Mouse (Mus musculus) embryonic stem cell, embryonic (primary cell): Measurements from ENCODE around the gene Rdh1.

ENCODE experiments used
- CTCF ChIA-PET, 4 experiments: fragments of 300-600 bp in 2 of 4; fragments of 350-600 bp in 2 of 4; sonication (Branson Sonifier 250); formaldehyde crosslinking; loops; one replicate each; lab custom pipeline; 2022; ENCODE audit warnings: inconsistent platforms in 2 of 4; lab: Charles Lee
- POLR2A ChIA-PET, 4 experiments: fragments of 300-600 bp in 2 of 4; fragments of 350-600 bp in 2 of 4; sonication (Branson Sonifier 250); formaldehyde crosslinking; loops; one replicate each; lab custom pipeline; 2022; ENCODE audit warnings: antibody characterized with exemption in 4 of 4, inconsistent platforms in 1 of 4; lab: Charles Lee

The Rdh1 gene

DNA sequence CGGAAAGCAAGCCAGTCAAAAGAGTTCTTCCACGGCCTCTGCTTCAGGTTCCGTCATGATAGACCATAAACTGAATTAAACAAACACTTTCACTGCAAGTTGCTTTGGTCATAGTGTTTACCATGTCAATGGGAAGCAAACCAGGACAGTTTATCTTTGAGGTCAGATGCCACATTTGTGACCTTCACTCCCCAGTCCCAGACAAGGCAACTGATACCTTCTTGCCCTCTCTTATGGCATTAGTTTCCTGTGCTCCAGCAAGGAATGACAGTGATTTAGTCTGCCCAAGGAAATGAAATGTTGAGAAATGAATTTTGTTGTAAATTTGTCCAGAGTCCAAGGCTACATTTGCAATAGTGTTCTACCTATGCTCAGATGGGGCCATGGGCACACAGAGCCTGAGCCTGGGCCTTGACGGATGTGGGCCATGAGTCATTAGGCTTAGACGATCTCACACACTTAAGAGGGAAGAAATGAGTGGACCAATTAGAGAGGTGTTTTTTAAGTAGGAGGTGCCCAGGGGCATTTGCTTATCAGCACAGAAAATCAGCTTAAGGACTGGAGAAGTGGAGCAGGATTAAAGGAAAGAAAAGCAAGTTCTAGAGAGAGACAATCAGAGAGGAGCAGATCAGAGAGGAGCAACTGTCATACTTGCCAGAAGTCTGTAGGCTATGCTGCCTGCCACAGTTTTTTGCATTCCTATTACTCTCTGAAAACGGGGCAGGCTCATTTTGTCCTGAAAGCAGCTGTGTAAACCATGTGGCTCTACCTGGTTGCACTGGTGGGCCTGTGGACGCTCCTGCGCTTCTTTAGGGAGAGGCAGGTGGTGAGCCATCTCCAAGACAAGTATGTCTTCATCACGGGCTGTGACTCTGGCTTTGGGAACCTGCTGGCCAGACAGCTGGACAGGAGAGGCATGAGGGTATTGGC is at the start of gene Rdh1, which contains the start of gene Rdh16f1:
Rdh1 (plus strand) TSS at position 541 of the 930 bp plus-strand sequence.
Rdh16f1 (plus strand) TSS at position 607 of the 930 bp plus-strand sequence.
- ChIA-PET POLR2A (interaction anchor here in 1 of 4 experiments (1.2 kb wide), 1 partner anchor 10 kb away, joined by 6 read pairs; no protein-coding TSS in a partner anchor), CTCF (interaction anchor here in 2 of 4 experiments (1.1 to 1.4 kb wide), 2 partner anchors 15 kb away, joined by 3 to 5 read pairs; no protein-coding TSS in a partner anchor)

GRCm38 (mm10) chr10:127710331-127710730 is 49.2 kb upstream of the Rdh1 start:
- CTCF ChIA-PET: interaction anchor here in 2 of 4 experiments (0.6 to 1.4 kb wide), 6 partner anchors 13 to 197 kb away, joined by 3 to 7 read pairs (median 3); partner anchors contain the start of gene Tac2 (in 1 of the 2)
- POLR2A ChIA-PET: interaction anchor here in 1 of 4 experiments (1.1 to 2.2 kb wide), 5 partner anchors 11 to 223 kb away, joined by 3 to 10 read pairs (median 5); no protein-coding TSS in a partner anchor

GRCm38 (mm10) chr10:127712736-127713135 is 46.8 kb upstream of the Rdh1 start:
- ChIA-PET CTCF (interaction anchor here in 1 of 4 experiments (0.5 kb wide), 1 partner anchor 181 kb away, joined by 3 read pairs; no protein-coding TSS in a partner anchor), POLR2A (interaction anchor here in 2 of 4 experiments (0.5 to 0.7 kb wide), 2 partner anchors 28 to 86 kb away, joined by 3 to 4 read pairs; no protein-coding TSS in a partner anchor)

DNA sequence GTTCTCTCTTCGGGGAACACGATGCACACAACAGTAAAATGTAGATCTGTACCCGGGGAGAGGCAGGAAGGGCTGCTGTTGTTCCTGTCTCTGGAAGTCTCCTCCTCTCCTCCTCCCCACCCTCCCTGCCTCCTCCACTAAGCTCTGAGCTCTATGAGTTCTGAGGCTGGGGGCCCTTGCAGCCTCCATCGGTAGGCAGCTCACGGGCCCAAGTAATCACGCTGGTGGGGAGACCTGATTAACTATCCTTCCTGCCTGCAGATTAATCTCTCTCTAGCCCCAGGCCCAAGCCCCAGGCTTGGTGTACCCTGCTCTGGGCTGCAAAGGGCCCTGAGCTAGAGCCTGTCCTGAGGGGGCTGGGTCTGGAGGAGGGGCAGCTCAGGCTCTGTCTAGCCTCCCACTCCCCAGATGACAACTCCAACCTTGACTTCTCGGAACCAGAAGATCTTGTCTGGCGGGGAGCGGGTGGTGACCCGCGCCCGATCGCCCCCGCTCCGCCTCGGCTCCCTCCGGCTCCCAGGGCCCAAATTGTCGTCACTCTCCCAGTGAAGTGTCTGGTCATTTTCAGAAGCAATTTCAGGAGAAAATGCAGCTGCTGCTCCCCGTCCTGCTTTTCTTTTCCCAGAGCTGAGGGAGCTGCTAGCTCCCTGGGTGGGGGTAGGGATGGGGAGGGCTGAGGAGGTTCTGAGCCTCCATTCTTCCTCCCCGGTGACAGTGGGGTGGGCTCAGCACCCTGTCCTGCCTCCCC is 37.7 kb upstream of the Rdh1 start:
- ChIA-PET POLR2A (interaction anchor here in 3 of 4 experiments (0.5 to 2.2 kb wide), 14 partner anchors 9 to 101 kb away, joined by 3 to 7 read pairs (median 4); partner anchors contain the start of gene Lrp1 (in 1 of the 3)), CTCF (interaction anchor here in 3 of 4 experiments (0.7 to 1.9 kb wide), 7 partner anchors 8 to 79 kb away, joined by 3 to 6 read pairs (median 3); partner anchors contain the start of genes Myo1a (in 2 of the 3) and Stat6 (in 1 of the 3))

- ChIA-PET CTCF (interaction anchor here in 3 of 4 experiments (0.6 to 3.0 kb wide), 9 partner anchors 9 to 215 kb away, joined by 3 to 12 read pairs (median 6); partner anchors contain the start of gene Myo1a (in 1 of the 3)), POLR2A (interaction anchor here in 3 of 4 experiments (0.7 to 2.0 kb wide), 7 partner anchors 16 to 386 kb away, joined by 3 to 11 read pairs (median 3); partner anchors contain the start of gene Myo1a (in 1 of the 3))
Measured at GRCm38 (mm10) chr10:127724178-127724577, 35.3 kb upstream of the Rdh1 start, which contains the start of gene Tac2. Gene Tac2, plus strand, starts transcription at chr10:127724478.

DNA sequence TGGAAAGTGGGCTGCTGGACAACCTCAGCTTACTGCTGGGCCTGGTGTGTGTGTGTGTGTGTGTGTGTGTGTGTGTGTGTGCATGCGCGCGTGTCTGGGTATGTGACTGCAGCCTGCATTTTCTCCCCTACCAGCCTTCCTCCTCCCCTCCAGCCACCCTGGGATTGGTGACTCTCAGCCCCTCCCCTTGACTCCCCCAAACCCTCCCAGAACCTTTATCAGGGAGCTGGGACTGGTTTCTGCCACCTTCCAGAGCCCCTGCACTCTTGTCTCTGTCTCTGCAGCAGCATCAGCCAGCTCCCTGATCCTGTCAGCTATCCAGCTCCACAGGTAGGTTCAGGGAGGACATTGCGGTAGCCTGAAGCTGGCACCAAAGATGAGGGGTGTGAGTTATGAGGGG is 34.4 kb upstream of the Rdh1 start:
- ChIA-PET POLR2A (interaction anchor here (0.5 to 2.0 kb wide), 11 partner anchors 17 to 212 kb away, joined by 3 to 11 read pairs (median 3); partner anchors contain the start of gene Myo1a (in 1 of the 4)), CTCF (interaction anchor here (0.5 to 3.0 kb wide), 13 partner anchors 9 to 283 kb away, joined by 3 to 9 read pairs (median 5); partner anchors contain the start of gene Myo1a (in 2 of the 4))

- ChIA-PET POLR2A (interaction anchor here in 1 of 4 experiments (0.5 to 2.6 kb wide), 6 partner anchors 10 to 908 kb away, joined by 3 to 14 read pairs (median 3); partner anchors contain the start of genes Naca and Zbtb39), CTCF (interaction anchor here in 3 of 4 experiments (1.0 to 1.8 kb wide), 5 partner anchors 9 to 228 kb away, joined by 3 to 6 read pairs (median 4); partner anchors contain the start of gene Myo1a (in 1 of the 3))
Measured at GRCm38 (mm10) chr10:127728437-127728836, 31.1 kb upstream of the Rdh1 start.

DNA sequence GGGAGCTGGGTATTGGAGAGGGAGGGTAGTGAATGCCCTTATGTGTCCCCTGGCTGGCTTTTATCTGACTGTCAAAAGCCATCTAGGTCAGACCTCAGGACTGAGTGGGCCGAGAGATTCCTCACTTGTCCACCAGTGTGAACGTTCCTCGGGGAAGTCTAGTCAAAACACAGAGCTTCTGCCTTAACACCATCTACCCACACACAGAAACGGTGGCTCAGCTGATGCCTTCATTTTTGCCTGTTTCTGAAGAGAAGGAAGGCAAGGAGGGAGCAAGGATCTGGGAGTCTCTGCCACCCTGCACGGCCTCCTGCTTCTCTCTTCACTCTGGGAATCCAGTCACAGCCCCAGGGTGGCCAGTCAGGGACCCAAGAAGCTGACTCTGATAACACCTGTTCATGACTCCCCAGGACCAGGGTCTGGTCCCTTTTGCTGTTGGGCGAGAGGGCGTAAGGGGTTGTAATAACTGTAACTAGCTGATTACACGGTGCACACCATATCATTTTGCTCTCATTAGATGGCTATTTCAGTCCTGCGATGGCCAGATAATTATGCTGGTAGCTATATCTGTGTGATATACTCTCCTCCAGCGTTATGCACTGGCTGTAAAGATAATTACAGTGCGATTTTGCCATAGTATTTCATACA is 29.1 kb upstream of the Rdh1 start:
- CTCF ChIA-PET: interaction anchor here in 2 of 4 experiments (0.6 to 1.4 kb wide), 3 partner anchors 8 to 14 kb away, joined by 3 to 6 read pairs (median 3); no protein-coding TSS in a partner anchor

DNA sequence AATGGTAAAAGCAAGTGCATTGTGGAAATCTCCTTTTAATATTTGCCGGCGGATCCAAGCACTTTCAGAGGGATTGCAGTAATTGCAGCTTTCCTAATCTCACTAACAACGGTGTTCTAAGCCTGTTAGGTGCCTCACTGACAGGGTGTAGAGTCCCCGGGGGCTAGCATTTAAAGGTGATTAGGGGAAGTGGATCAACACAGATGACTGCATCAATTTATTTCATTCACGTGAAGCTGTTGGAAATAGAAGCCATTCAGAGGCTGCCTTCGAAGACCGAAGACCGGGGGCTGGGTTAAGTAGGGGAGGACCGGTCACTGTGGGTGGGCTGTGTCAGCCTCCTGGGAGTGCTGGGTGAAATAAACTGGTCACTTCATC is 28.6 kb upstream of the Rdh1 start:
- CTCF ChIA-PET: interaction anchor here in 2 of 4 experiments (0.6 to 1.4 kb wide), 3 partner anchors 9 to 14 kb away, joined by 3 to 6 read pairs (median 3); no protein-coding TSS in a partner anchor
- POLR2A ChIA-PET: interaction anchor here in 2 of 4 experiments (0.7 to 1.7 kb wide), 7 partner anchors 9 to 1261 kb away, joined by 3 to 7 read pairs (median 4); partner anchors contain the start of gene Stat6 (in 1 of the 2)

More for the DNA sequence above, 29.1 kb upstream of the Rdh1 start:
- POLR2A ChIA-PET: interaction anchor here in 2 of 4 experiments (0.8 to 1.7 kb wide), 6 partner anchors 9 to 88 kb away, joined by 3 to 5 read pairs (median 4); partner anchors contain the start of gene Stat6 (in 1 of the 2)

GRCm38 (mm10) chr10:127731397-127731796 is 28.1 kb upstream of the Rdh1 start:
- POLR2A ChIA-PET: interaction anchor here in 1 of 4 experiments (0.7 to 1.7 kb wide), 5 partner anchors 20 to 1262 kb away, joined by 3 to 7 read pairs (median 4); no protein-coding TSS in a partner anchor

DNA sequence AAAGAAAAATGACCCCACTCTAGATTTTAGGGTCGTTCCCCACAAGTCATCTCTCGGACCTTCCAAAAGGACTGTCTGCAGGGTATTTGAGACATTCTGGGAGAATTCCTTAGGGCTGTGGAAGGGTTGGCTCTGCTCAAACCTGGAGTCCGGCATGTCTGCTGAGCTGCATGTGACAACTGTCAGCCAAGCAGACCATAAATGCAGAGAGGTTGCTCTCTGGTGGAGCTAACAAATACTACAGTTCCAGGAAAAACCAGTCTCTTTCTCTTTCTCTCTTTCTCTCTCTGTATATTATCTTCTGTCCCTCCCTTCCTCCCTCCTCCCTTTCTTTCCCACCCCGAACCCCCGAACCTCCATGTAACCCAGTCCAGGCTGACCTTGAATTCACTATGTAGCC is 25.1 kb upstream of the Rdh1 start:
- ChIA-PET POLR2A (interaction anchor here in 3 of 4 experiments (0.5 to 3.5 kb wide), 17 partner anchors 9 to 405 kb away, joined by 3 to 17 read pairs (median 5); partner anchors contain the start of genes Atp5b (in 1 of the 3), Nab2 (in 1 of the 3) and Stat6 (in 1 of the 3)), CTCF (interaction anchor here in 3 of 4 experiments (0.5 to 2.2 kb wide), 31 partner anchors 9 to 357 kb away, joined by 3 to 20 read pairs (median 4); partner anchors contain the start of genes Nab2 (in 1 of the 3) and Stat6 (in 1 of the 3))

More at GRCm38 (mm10) chr10:127731397-127731796, 28.1 kb upstream of the Rdh1 start:
- CTCF ChIA-PET: interaction anchor here in 1 of 4 experiments (0.7 to 1.4 kb wide), 2 partner anchors 10 to 15 kb away, joined by 3 read pairs; no protein-coding TSS in a partner anchor

GRCm38 (mm10) chr10:127736266-127736665 is 23.3 kb upstream of the Rdh1 start:
- ChIA-PET POLR2A (no interaction called here), CTCF (interaction anchor here in 3 of 4 experiments (0.6 to 1.3 kb wide), 4 partner anchors 13 to 227 kb away, joined by 3 to 18 read pairs (median 4); no protein-coding TSS in a partner anchor)

DNA sequence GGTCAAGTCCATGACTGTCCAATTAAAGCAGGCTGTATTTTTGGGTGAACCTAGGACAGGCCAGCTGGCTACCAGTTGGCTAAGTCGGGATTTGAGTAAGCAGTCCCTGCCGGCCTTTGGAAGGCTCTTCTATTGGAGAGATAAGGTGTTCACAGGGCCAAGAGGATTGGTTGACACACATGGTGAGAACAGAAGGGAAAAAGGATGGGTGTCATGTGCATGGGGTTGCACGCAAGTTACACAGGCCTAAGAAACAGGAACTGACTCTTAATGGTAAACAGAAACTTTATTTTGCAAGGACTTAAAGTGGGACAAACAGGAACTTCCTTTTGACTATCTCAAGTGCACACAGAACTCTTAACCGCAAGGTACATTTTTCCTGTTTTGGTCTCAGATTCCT is 22.6 kb upstream of the Rdh1 start:
- CTCF ChIA-PET: interaction anchor here in 3 of 4 experiments (0.6 to 2.5 kb wide), 10 partner anchors 9 to 271 kb away, joined by 3 to 18 read pairs (median 4); partner anchors contain the start of genes Nab2 (in 1 of the 3) and Stat6 (in 1 of the 3)
- POLR2A ChIA-PET: interaction anchor here in 1 of 4 experiments (2.4 kb wide), 1 partner anchor 61 kb away, joined by 13 read pairs; no protein-coding TSS in a partner anchor

- CTCF ChIA-PET: interaction anchor here in 3 of 4 experiments (0.5 to 2.5 kb wide), 23 partner anchors 9 to 271 kb away, joined by 3 to 13 read pairs (median 5); partner anchors contain the start of genes Stat6 (in 3 of the 3), Myo1a (in 1 of the 3) and Nab2 (in 1 of the 3)
- POLR2A ChIA-PET: interaction anchor here in 2 of 4 experiments (0.5 to 2.4 kb wide), 12 partner anchors 10 to 354 kb away, joined by 3 to 13 read pairs (median 4); partner anchors contain the start of genes Baz2a (in 1 of the 2) and Naca (in 1 of the 2)
Measured at GRCm38 (mm10) chr10:127737552-127737951, 22.0 kb upstream of the Rdh1 start.
